In the genomic region with DNA sequence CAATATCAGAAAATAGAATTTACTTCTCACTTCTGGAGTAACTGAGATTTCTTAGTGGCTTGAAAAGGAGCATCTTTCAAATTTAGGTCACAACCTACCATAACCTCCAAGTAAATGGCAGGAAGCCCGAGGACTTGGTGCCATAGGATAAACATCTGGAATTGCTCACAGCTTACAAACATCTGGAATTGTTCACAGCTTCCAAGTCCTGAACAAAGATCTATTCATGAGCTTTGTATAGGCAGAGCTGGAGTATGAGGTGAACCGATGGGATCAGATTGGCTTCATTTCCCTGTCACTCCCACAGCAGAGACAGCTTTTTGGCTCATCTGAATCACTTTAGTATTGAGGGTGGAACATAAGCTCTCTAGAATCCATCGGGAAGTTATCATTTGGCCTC, we compare ENCODE assay signal across 25 mouse cellular contexts. TPM values are rescaled to one million over a fixed set of nuclear protein-coding genes. Genes with fewer than 3 reads are reported as not detected.
DNase-seq lines count a peak whose midpoint lies in the region; ATAC-seq and TF ChIP-seq lines count a peak whose summit lies in the region.
"Had no signal": no experiment of that assay in that cellular context is flagged by ENCODE, and none has a peak within 500 bp of the region (broad histone marks: within the 10 kb centered on the region; RNA-seq: fewer than 3 reads in every experiment).

No protein-coding gene starts in this region.

- ATAC-seq in lung, embryonic 14.5 days (ENCODE audit: insufficient read depth): no peak
- no peak; the same call in 1 of the 2 replicates for ATAC-seq in embryonic facial prominence, embryonic 11.5 days (replicated peaks; ENCODE audit: insufficient number of reproducible peaks, low FRiP score, low TSS enrichment, low read depth)
- peak; percentile 70; the same call in 1 of the 2 replicates for ATAC-seq in limb, embryonic 11.5 days (ENCODE audit: insufficient number of reproducible peaks, low FRiP score, low TSS enrichment, low read depth)
- ATAC-seq in midbrain, embryonic 15.5 days (replicated peaks): no peak
- ATAC-seq: activated CD4-positive, CD25-positive, alpha-beta regulatory T cell, adult 4 months; forebrain, embryonic 13.5 days; midbrain, embryonic 16.5 days had no signal

- H3K4me1 ChIP-seq in lung, embryonic 14.5 days (ENCODE audit: insufficient read depth): no peaks in the 10 kb centered on the region
- no peaks in the 10 kb centered on the region for H3K4me1 ChIP-seq in embryonic facial prominence, embryonic 11.5 days (ENCODE audit: control insufficient read depth, insufficient read depth, low read length)
- H3K4me1 ChIP-seq in limb, embryonic 11.5 days (ENCODE audit: control insufficient read depth, insufficient read depth, low read length): peaks cover 9% of the 10 kb centered on the region
- H3K4me1 ChIP-seq in midbrain, embryonic 15.5 days: no peaks in the 10 kb centered on the region
- H3K4me1 ChIP-seq: forebrain, embryonic 13.5 days; hindbrain, embryonic 15.5 days; liver, embryonic 13.5 days; neural tube, embryonic 13.5 days had no signal

- H3K9ac ChIP-seq in lung, embryonic 14.5 days: no peak overlapping the region
- no peak overlapping the region for H3K9ac ChIP-seq in embryonic facial prominence, embryonic 11.5 days (replicated peaks; ENCODE audit: low read length)
- no peak overlapping the region for H3K9ac ChIP-seq in limb, embryonic 11.5 days (ENCODE audit: low read length)
- no peak overlapping the region for H3K9ac ChIP-seq in midbrain, embryonic 15.5 days
- H3K9ac ChIP-seq: forebrain, embryonic 13.5 days; hindbrain, embryonic 15.5 days; liver, embryonic 13.5 days; neural tube, embryonic 13.5 days had no signal

- H3K27ac ChIP-seq in lung, embryonic 14.5 days (ENCODE audit: low read depth): no peak overlapping the region
- no peak overlapping the region for H3K27ac ChIP-seq in embryonic facial prominence, embryonic 11.5 days (replicated peaks; ENCODE audit: low read depth, low read length)
- peak overlapping the region; percentile 68 for H3K27ac ChIP-seq in limb, embryonic 11.5 days (replicated peaks; ENCODE audit: low read depth, low read length)
- H3K27ac ChIP-seq in midbrain, embryonic 15.5 days: no peak overlapping the region
- H3K27ac ChIP-seq: forebrain, embryonic 13.5 days; hindbrain, embryonic 15.5 days; left cerebral cortex, adult 2 months; liver, embryonic 13.5 days; neural tube, embryonic 13.5 days had no signal

- H3K4me2 ChIP-seq in lung, embryonic 14.5 days: no peak overlapping the region
- no peak overlapping the region for H3K4me2 ChIP-seq in embryonic facial prominence, embryonic 11.5 days (ENCODE audit: low read depth, low read length)
- no peak overlapping the region for H3K4me2 ChIP-seq in limb, embryonic 11.5 days (ENCODE audit: low read depth, severe bottlenecking)
- H3K4me2 ChIP-seq in midbrain, embryonic 15.5 days: no peak overlapping the region
- H3K4me2 ChIP-seq: forebrain, embryonic 13.5 days; hindbrain, embryonic 15.5 days; liver, embryonic 13.5 days; neural tube, embryonic 13.5 days had no signal

- H3K36me3 ChIP-seq in lung, embryonic 14.5 days (ENCODE audit: insufficient read depth): no peaks in the 10 kb centered on the region
- no peaks in the 10 kb centered on the region for H3K36me3 ChIP-seq in embryonic facial prominence, embryonic 11.5 days (replicated peaks; ENCODE audit: control insufficient read depth, insufficient read depth, low read depth, low read length)
- H3K36me3 ChIP-seq in limb, embryonic 11.5 days (ENCODE audit: control insufficient read depth, insufficient read depth, low read length): no peaks in the 10 kb centered on the region
- no peaks in the 10 kb centered on the region for H3K36me3 ChIP-seq in midbrain, embryonic 15.5 days (replicated peaks)
- H3K36me3 ChIP-seq: hindbrain, embryonic 15.5 days; liver, embryonic 13.5 days; neural tube, embryonic 13.5 days had no signal

- H3K9me3 ChIP-seq in lung, embryonic 14.5 days (ENCODE audit: low read depth, low read length): no peaks in the 10 kb centered on the region
- no peaks in the 10 kb centered on the region for H3K9me3 ChIP-seq in embryonic facial prominence, embryonic 11.5 days (replicated peaks; ENCODE audit: control insufficient read depth, low read length)
- no peaks in the 10 kb centered on the region for H3K9me3 ChIP-seq in limb, embryonic 11.5 days (ENCODE audit: control insufficient read depth, low read length)
- no peaks in the 10 kb centered on the region for H3K9me3 ChIP-seq in midbrain, embryonic 15.5 days
- H3K9me3 ChIP-seq: forebrain, embryonic 13.5 days; hindbrain, embryonic 15.5 days; liver, embryonic 13.5 days; neural tube, embryonic 13.5 days had no signal

- peak; percentile 26 for DNase-seq in lung, embryonic 14.5 days
- DNase-seq in lung, adult 18-20 months: no peak
- DNase-seq in embryonic facial prominence, embryonic 11.5 days (ENCODE audit: low spot score): peak; percentile 89
- DNase-seq in limb, embryonic 11.5 days (ENCODE audit: low spot score): peak; percentile 52
- no peak for DNase-seq in urinary bladder, postnatal 4 days (ENCODE audit: low spot score in 2 of 2)
- no peak for DNase-seq in testis, postnatal 10 days (ENCODE audit: low spot score)
- DNase-seq: adrenal gland, postnatal 10 days; cerebellum, adult 9-10 months; heart, adult 18-20 months; kidney, adult 8-10 months; kidney, postnatal 10 days; left cerebral cortex, postnatal 4 days; liver, embryonic 13.5 days; lung, postnatal 4 days; retina, postnatal 1 day; right cerebral cortex, postnatal 25 days; thymus, postnatal 14 days had no signal

- H3K27me3 ChIP-seq in lung, embryonic 14.5 days (ENCODE audit: insufficient read depth, low read length): no peaks in the 10 kb centered on the region
- no peaks in the 10 kb centered on the region for H3K27me3 ChIP-seq in embryonic facial prominence, embryonic 11.5 days (ENCODE audit: control insufficient read depth, insufficient read depth, low read length)
- H3K27me3 ChIP-seq in limb, embryonic 11.5 days (ENCODE audit: control insufficient read depth, insufficient read depth, low read length): no peaks in the 10 kb centered on the region
- H3K27me3 ChIP-seq in midbrain, embryonic 15.5 days (replicated peaks): no peaks in the 10 kb centered on the region
- H3K27me3 ChIP-seq: forebrain, embryonic 13.5 days; hindbrain, embryonic 15.5 days; liver, embryonic 13.5 days; neural tube, embryonic 13.5 days had no signal

- no peak for TF ChIP-seq CTCF in lung, embryonic 14.5 days (IDR thresholded peaks at IDR 0.05; ENCODE audit: low read depth)

- H3K4me3 ChIP-seq in lung, embryonic 14.5 days (ENCODE audit: low read depth, low read length): no peak overlapping the region
- no peak overlapping the region for H3K4me3 ChIP-seq in embryonic facial prominence, embryonic 11.5 days (ENCODE audit: low read depth, low read length)
- no peak overlapping the region for H3K4me3 ChIP-seq in limb, embryonic 11.5 days (ENCODE audit: low read depth, low read length)
- H3K4me3 ChIP-seq in midbrain, embryonic 15.5 days: no peak overlapping the region
- H3K4me3 ChIP-seq: forebrain, embryonic 13.5 days; hindbrain, embryonic 15.5 days; left cerebral cortex, adult 2 months; liver, embryonic 13.5 days; myocyte; neural tube, embryonic 13.5 days had no signal

- WGBS in lung, embryonic 14.5 days: 32% methylated on average over 3 of the region's 3 CpGs
- WGBS in embryonic facial prominence, embryonic 11.5 days: 19% methylated on average over 3 of the region's 3 CpGs
- WGBS in limb, embryonic 11.5 days: 17% methylated on average over 3 of the region's 3 CpGs
- WGBS in midbrain, embryonic 15.5 days: 62% methylated on average over 3 of the region's 3 CpGs

RNA-seq across cellular contexts. Expression of gene Wdr1, which starts 55.9 kb away (rescaled TPM):
- 226 and 234 TPM in 2 replicates for polyA plus RNA-seq in lung, embryonic 14.5 days (2014; fragmentation: Nextera tagmentation; extraction: Ambion mirVana)
- 227 and 231 TPM in 2 replicates for polyA plus RNA-seq in embryonic facial prominence, embryonic 11.5 days (2014; fragmentation: Nextera tagmentation; extraction: Ambion mirVana)
- 200 and 203 TPM in 2 replicates for polyA plus RNA-seq in limb, embryonic 11.5 days (2014; fragmentation: Nextera tagmentation; extraction: Ambion mirVana)
- polyA plus RNA-seq in midbrain, embryonic 15.5 days (2015; fragmentation: Nextera tagmentation; extraction: Ambion mirVana): 208 and 210 TPM in 2 replicates

Comparison
In these comparisons a context has a peak if more than half of its experiments do, and no peak if none do; other contexts are left out.
1. DNase-seq: peak in lung, embryonic 14.5 days (single experiment), embryonic facial prominence, embryonic 11.5 days (single experiment) and limb, embryonic 11.5 days (single experiment); none in lung, adult 18-20 months (0 of 2), urinary bladder, postnatal 4 days (0 of 2) and testis, postnatal 10 days (single experiment).